Mouse (Mus musculus) thymus, adult 2 months (tissue): ENCODE results near the gene Ccdc28b.

Experiments used
- CTCF ChIP-seq: fragments of 200-500 bp; IDR thresholded peaks from 2 replicates; pipeline ENCODE4 v1.5.1; 2012; ENCODE audit warnings: mild to moderate bottlenecking, control low read depth, low read length, moderate library complexity, borderline replicate concordance; ENCODE audit not compliant: control insufficient read depth, poor library complexity, insufficient read depth; ENCODE audit errors: extremely low read depth
- POLR2A ChIP-seq: fragments of 200-500 bp; IDR thresholded peaks from 2 replicates; pipeline ENCODE4 v1.6.1; 2012; ENCODE audit warnings: mild to moderate bottlenecking, low read length, control low read depth, moderate library complexity; ENCODE audit not compliant: control insufficient read depth, poor library complexity, insufficient read depth; ENCODE audit errors: extremely low read depth

DNA sequence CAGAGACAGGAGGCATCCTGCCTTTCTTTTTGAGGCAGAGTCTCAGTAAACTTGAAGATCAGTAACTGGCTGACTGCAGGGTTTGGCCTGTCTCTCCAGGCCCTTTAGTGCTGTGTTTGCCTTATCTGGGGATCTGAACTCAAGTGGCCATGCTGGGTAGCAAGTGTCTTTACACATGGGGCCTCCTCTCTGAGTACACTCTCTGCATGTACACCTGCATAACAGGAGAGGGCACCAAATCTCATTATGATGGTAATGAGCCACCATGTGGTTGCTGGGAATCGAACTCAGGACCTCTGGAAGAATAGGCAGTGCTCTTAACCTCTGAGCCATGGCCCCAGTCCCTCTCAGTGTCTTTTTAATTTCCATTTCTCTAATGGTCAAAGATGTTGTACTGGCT lies 41.5 kb downstream of the Ccdc28b start:
- TF ChIP-seq CTCF (no peak), POLR2A (no peak)
